8 mouse cellular contexts compared by ENCODE assay signal in genomic region chr5:5748866-5749682, GRCm38 (mm10). TPM values are rescaled to one million over a fixed set of nuclear protein-coding genes. Genes with fewer than 3 reads are reported as not detected.
A peak's percentile ranks its signal among the peaks of the same experiment; 100 is the strongest.
DNase-seq lines count a peak whose midpoint lies in the region; TF ChIP-seq lines count a peak whose summit lies in the region.

Gene Steap1, minus strand, starts transcription at chr5:5749326.

- peak within 1 kb of the TSS; percentile 59 for H3K4me3 ChIP-seq in left cerebral cortex, adult 2 months

- intact Hi-C loops in left cerebral cortex, adult 2 months (cut with DNase I), result loop anchor here (1.0 to 5.0 kb wide), 4 partner anchors 57 to 787 kb away; partner anchors contain the start of genes Cfap69 and Steap2

- TF ChIP-seq CTCF in left cerebral cortex, adult 2 months (IDR thresholded peaks at IDR 0.05), result peak; percentile 94

- no peak within 1 kb of the TSS for H3K27ac ChIP-seq in left cerebral cortex, adult 2 months

- peak; percentile 10 for DNase-seq in T-cell, adult 2 months (ENCODE audit: low spot score)
- peak; percentile 88 to 94 for DNase-seq in cerebellum, postnatal 4 days (ENCODE audit: low spot score in 2 of 2)
- DNase-seq in gastrocnemius, postnatal 10 days, result peak; percentile 98
- peak; percentile 30 for DNase-seq in hindlimb bud, embryonic 11.5 days (ENCODE audit: extremely low spot score, low read depth, low spot score)
- DNase-seq in left cerebral cortex, adult 2 months (ENCODE audit: extremely low spot score in 1 of 2, low spot score in 2 of 2), result peak; percentile 80 to 87
- peak; percentile 89 to 92 for DNase-seq in lung, postnatal 4 days
- peak; percentile 70 to 75 for DNase-seq in right cerebral cortex, adult 2 months (ENCODE audit: low spot score in 2 of 2)
- peak; percentile 83 for DNase-seq in urinary bladder, postnatal 10 days (ENCODE audit: low spot score)

RNA-seq across cellular contexts. Expression of gene Steap1, which starts in this region (rescaled TPM):
- total RNA-seq in gastrocnemius, postnatal 10 days (2021), result under 1 TPM; 0.35 to 0.50 TPM
- total RNA-seq in left cerebral cortex, adult 2 months (2021), result under 1 TPM in 1 of 2 experiments, not detected in 1; 0.48 TPM

Comparison
In these comparisons a context has a peak if more than half of its experiments do, and no peak if none do; other contexts are left out.
1. Peak in DNase-seq in gastrocnemius, postnatal 10 days; RNA of the gene not detected or under 1 TPM.
2. Peak in DNase-seq and H3K4me3 ChIP-seq in left cerebral cortex, adult 2 months; RNA of the gene not detected or under 1 TPM.
3. DNase-seq: peak in every context shown above with its lines; median percentile 98 in gastrocnemius, postnatal 10 days; 91 in cerebellum, postnatal 4 days; 90 in lung, postnatal 4 days; 84 in left cerebral cortex, adult 2 months; 83 in urinary bladder, postnatal 10 days; 72 in right cerebral cortex, adult 2 months; 30 in hindlimb bud, embryonic 11.5 days; 10 in T-cell, adult 2 months.